Mouse (Mus musculus) cerebellum, adult 18-20 months (tissue): ENCODE measurements around the gene Lrr1.
"Not testable (repeated sequence)": the region's sequence is repeated elsewhere in the genome, so short reads cannot be mapped to it uniquely, and the experiment has no call there.

Source experiments
- DNase-seq, 2 experiments: peaks; one replicate each; pipeline ENCODE4 v3.0.0; 2021

The Lrr1 gene

GRCm38 (mm10) chr12:69168461-69169106 is at the start of gene Lrr1:
Lrr1 (plus strand) TSS chr12:69168814.
- peak; percentile 79 to 88 for DNase-seq

- no peak for DNase-seq
Measured at GRCm38 (mm10) chr12:69119908-69120307, 48.7 kb upstream of the Lrr1 start.

GRCm38 (mm10) chr12:69122801-69123200 is 45.8 kb upstream of the Lrr1 start:
- no peak for DNase-seq

- no peak for DNase-seq
Measured at GRCm38 (mm10) chr12:69125066-69125465, 43.5 kb upstream of the Lrr1 start.

- DNase-seq = peak; percentile 3
Measured at GRCm38 (mm10) chr12:69127170-69127569, 41.4 kb upstream of the Lrr1 start.

- DNase-seq = no peak
Measured at GRCm38 (mm10) chr12:69127626-69128025, 41.0 kb upstream of the Lrr1 start.

- no peak for DNase-seq
Measured at GRCm38 (mm10) chr12:69129634-69130310, 38.8 kb upstream of the Lrr1 start.

- DNase-seq = no peak
Measured at GRCm38 (mm10) chr12:69130486-69130885, 38.1 kb upstream of the Lrr1 start.

- DNase-seq = no peak
Measured at GRCm38 (mm10) chr12:69131267-69131666, 37.3 kb upstream of the Lrr1 start.

- DNase-seq = peak; percentile 35 to 40
Measured at GRCm38 (mm10) chr12:69131981-69132380, 36.6 kb upstream of the Lrr1 start.

GRCm38 (mm10) chr12:69139201-69139600 is 29.4 kb upstream of the Lrr1 start:
- no peak for DNase-seq

GRCm38 (mm10) chr12:69139841-69140240 is 28.8 kb upstream of the Lrr1 start:
- no peak for DNase-seq

GRCm38 (mm10) chr12:69143460-69143859 is 25.2 kb upstream of the Lrr1 start:
- DNase-seq = no peak

- DNase-seq = no peak
Measured at GRCm38 (mm10) chr12:69147166-69147735, 21.4 kb upstream of the Lrr1 start.

- no peak for DNase-seq
Measured at GRCm38 (mm10) chr12:69150049-69150448, 18.6 kb upstream of the Lrr1 start.

- DNase-seq = no peak
Measured at GRCm38 (mm10) chr12:69155923-69156322, 12.7 kb upstream of the Lrr1 start.

- no peak for DNase-seq
Measured at GRCm38 (mm10) chr12:69156436-69156835, 12.2 kb upstream of the Lrr1 start.

GRCm38 (mm10) chr12:69157107-69157506 is 11.5 kb upstream of the Lrr1 start:
- no peak for DNase-seq

- no peak for DNase-seq
Measured at GRCm38 (mm10) chr12:69158366-69158764, 10.2 kb upstream of the Lrr1 start.

GRCm38 (mm10) chr12:69158765-69159577 is 9.6 kb upstream of the Lrr1 start, which contains the start of gene Rps29:
Rps29 (minus strand) TSS chr12:69159186.
- DNase-seq = peak; percentile 97 to 98

- DNase-seq = peak in 1 of 2 experiments; percentile 32
Measured at GRCm38 (mm10) chr12:69159578-69159940, 9.1 kb upstream of the Lrr1 start.

GRCm38 (mm10) chr12:69160677-69161076 is 7.9 kb upstream of the Lrr1 start:
- DNase-seq = not testable (repeated sequence)

- DNase-seq = not testable (repeated sequence)
Measured at GRCm38 (mm10) chr12:69163586-69163985, 5.0 kb upstream of the Lrr1 start.
